Mouse (Mus musculus): Measurements from ENCODE around the gene Lrrk2. TPM values are rescaled to one million over a fixed set of nuclear protein-coding genes. Genes with fewer than 3 reads are reported as not detected.

The Lrrk2 gene
- total RNA-seq, 4 experiments from 2014 or later: 16.4 to 99.1 (median 40.1) TPM

- DNase-seq: peak; percentile 58
Observed at GRCm38 (mm10) chr15:91690648-91691047, 17.7 kb downstream of the Lrrk2 start.

- DNase-seq: no peak
Observed at GRCm38 (mm10) chr15:91693051-91693450, 20.1 kb downstream of the Lrrk2 start.

GRCm38 (mm10) chr15:91693856-91694255 is 20.9 kb downstream of the Lrrk2 start:
- peak; percentile 40 for DNase-seq

GRCm38 (mm10) chr15:91700841-91701240 is 27.9 kb downstream of the Lrrk2 start:
- no peak for DNase-seq

GRCm38 (mm10) chr15:91702991-91703715 is 30.2 kb downstream of the Lrrk2 start:
- DNase-seq: peak; percentile 85

- no peak for DNase-seq
Observed at GRCm38 (mm10) chr15:91704091-91704490, 31.1 kb downstream of the Lrrk2 start.

- no peak for DNase-seq
Observed at GRCm38 (mm10) chr15:91709207-91710130, 36.5 kb downstream of the Lrrk2 start.

GRCm38 (mm10) chr15:91735216-91735922 is 62.4 kb downstream of the Lrrk2 start:
- DNase-seq: no peak

GRCm38 (mm10) chr15:91736791-91737533 is 64.0 kb downstream of the Lrrk2 start:
- no peak for DNase-seq

- DNase-seq: no peak
Observed at GRCm38 (mm10) chr15:91738808-91739207, 65.8 kb downstream of the Lrrk2 start.

GRCm38 (mm10) chr15:91745501-91745900 is 72.5 kb downstream of the Lrrk2 start:
- no peak for DNase-seq

- no peak for DNase-seq
Observed at GRCm38 (mm10) chr15:91752111-91752510, 79.1 kb downstream of the Lrrk2 start.

- DNase-seq: no peak
Observed at GRCm38 (mm10) chr15:91753378-91754080, 80.6 kb downstream of the Lrrk2 start.

GRCm38 (mm10) chr15:91754546-91754945 is 81.6 kb downstream of the Lrrk2 start:
- DNase-seq: no peak

- DNase-seq: no peak
Observed at GRCm38 (mm10) chr15:91755756-91756155, 82.8 kb downstream of the Lrrk2 start.

- no peak for DNase-seq
Observed at GRCm38 (mm10) chr15:91772041-91772440, 99.1 kb downstream of the Lrrk2 start.

- no peak for DNase-seq
Observed at GRCm38 (mm10) chr15:91779166-91779565, 106.2 kb downstream of the Lrrk2 start.

GRCm38 (mm10) chr15:91781172-91781571 is 108.2 kb downstream of the Lrrk2 start:
- DNase-seq: no peak

GRCm38 (mm10) chr15:91788338-91788737 is 115.4 kb downstream of the Lrrk2 start:
- DNase-seq: no peak

- no peak for DNase-seq
Observed at GRCm38 (mm10) chr15:91806463-91806862, 133.5 kb downstream of the Lrrk2 start.

- DNase-seq: no peak
Observed at GRCm38 (mm10) chr15:91835319-91835718, 162.3 kb downstream of the Lrrk2 start.
